Mouse (Mus musculus): ENCODE results near the gene Tnpo1. TPM values are rescaled to one million over a fixed set of nuclear protein-coding genes. Genes with fewer than 3 reads are reported as not detected.

The Tnpo1 gene
- 24.3 and 24.5 TPM in 2 replicates for polyA plus RNA-seq (2015; fragmentation: Nextera tagmentation; extraction: Ambion mirVana)

DNA sequence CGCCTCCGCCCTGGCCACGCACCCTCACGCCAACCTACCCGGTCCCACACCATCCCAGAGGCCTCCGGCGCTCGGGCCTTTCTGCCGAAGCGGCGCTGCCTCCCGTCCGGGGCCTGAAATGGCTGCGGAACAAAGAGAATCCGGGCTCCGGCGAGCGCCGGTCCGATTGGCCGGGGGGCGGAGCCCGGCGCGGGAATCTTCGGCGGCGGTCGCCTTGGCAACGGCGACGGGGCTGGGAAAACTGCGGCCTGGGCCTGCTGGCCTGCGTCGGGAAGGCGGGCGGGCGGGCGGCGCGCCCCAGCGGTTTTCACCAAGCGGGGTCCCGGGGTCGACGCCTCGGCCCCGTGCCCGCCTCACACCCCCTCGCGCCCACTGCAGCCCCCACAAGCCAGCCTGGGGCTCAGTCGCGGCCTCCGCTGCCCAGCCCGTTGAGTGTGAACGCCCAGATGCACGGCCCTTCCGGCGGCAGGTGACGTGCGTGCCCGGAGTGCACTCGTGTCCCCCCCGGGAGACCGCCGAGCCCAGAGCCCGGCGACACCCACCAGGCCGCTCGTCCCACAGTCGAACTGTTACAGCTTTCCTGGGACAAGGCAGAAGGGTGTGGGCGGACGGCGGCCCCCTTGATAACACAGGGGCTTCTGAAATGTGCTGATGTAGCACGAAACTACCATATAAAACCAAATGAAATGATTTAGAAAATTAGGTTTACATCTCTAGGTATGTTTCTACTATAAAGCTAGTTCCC lies at the start of gene Tnpo1:
TSS of gene Tnpo1 (minus strand) at position 172 of the 745 bp plus-strand sequence.
- no peak for TF ChIP-seq CTCF (IDR thresholded peaks at IDR 0.05; ENCODE audit: low read depth)
- Histone ChIP-seq H3K9me3 (ENCODE audit: control insufficient read depth) (no peaks in the 10 kb centered on the region), H3K4me1 (replicated peaks; ENCODE audit: control insufficient read depth, insufficient read depth, low read length) (no peaks in the 10 kb centered on the region), H3K4me3 (ENCODE audit: low read depth, low read length) (peak within 1 kb of the TSS; percentile 100), H3K36me3 (ENCODE audit: control insufficient read depth, insufficient read depth) (no peaks in the 10 kb centered on the region), H3K4me2 (replicated peaks; ENCODE audit: low read depth) (peak within 1 kb of the TSS; percentile 76), H3K9ac (ENCODE audit: low read depth, low read length) (peak within 1 kb of the TSS; percentile 100), H3K27ac (ENCODE audit: low read depth, low read length) (peak within 1 kb of the TSS; percentile 100), H3K27me3 (replicated peaks; ENCODE audit: control insufficient read depth, insufficient read depth, low read length) (no peaks in the 10 kb centered on the region)
- ATAC-seq = peak; percentile 92
- WGBS = under 1% methylated on average over 73 of the region's 75 CpGs

DNA sequence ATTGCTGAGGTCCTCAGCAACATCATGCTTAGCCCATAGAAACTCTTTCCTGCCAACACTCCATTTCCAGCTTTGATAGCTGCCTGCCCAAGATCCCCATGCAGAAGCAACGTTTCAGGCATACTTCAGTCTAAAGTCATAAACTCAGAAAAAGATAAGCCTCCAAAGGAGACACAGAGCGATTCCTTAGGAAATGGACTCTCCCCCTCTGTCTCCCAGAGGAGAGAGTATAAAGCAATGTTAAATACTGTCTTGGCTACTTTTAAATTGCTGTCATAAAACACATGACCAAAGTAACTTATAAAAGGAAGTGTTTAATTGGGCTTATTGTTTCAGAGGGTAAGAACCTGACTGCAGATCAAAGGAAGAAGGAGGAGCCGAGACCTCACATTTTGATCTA lies 45.9 kb upstream of the Tnpo1 start:
- H3K4me2 ChIP-seq (replicated peaks; ENCODE audit: low read depth) = no peak overlapping the region
- peak; percentile 76 for ATAC-seq
- WGBS = 34% methylated on average over 3 of the region's 3 CpGs
- TF ChIP-seq CTCF (IDR thresholded peaks at IDR 0.05; ENCODE audit: low read depth) = no peak
- no peaks in the 10 kb centered on the region for H3K36me3 ChIP-seq (ENCODE audit: control insufficient read depth, insufficient read depth)
- no peak overlapping the region for H3K9ac ChIP-seq (ENCODE audit: low read depth, low read length)
- H3K27ac ChIP-seq (ENCODE audit: low read depth, low read length) = no peak overlapping the region
- H3K4me1 ChIP-seq (replicated peaks; ENCODE audit: control insufficient read depth, insufficient read depth, low read length) = 0 out of 2 replicates have a peak, but pooled peaks cover 5% of the 10 kb centered on the region
- H3K27me3 ChIP-seq (replicated peaks; ENCODE audit: control insufficient read depth, insufficient read depth, low read length) = no peaks in the 10 kb centered on the region
- H3K9me3 ChIP-seq (ENCODE audit: control insufficient read depth) = no peaks in the 10 kb centered on the region
- H3K4me3 ChIP-seq (ENCODE audit: low read depth, low read length) = no peak overlapping the region

DNA sequence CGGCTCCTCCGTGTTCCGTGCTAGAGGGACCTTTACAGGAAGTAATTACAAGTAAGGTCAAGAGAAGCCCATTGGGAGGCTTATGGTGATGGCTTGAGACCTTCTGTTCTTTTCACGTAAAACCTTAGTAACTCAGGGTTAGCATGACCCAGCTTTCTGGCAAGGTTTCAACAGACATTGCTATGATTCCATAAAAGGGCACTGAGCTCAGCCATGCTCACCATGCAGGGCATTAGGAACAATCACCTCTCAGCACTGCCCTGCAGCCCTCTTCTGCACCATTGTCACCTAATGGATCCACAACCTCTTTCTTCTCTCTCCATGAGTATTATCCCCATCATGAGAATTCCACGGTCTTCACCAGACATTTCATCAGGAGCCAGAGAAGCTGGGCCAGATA lies 45.5 kb upstream of the Tnpo1 start:
- no peak overlapping the region for H3K27ac ChIP-seq (ENCODE audit: low read depth, low read length)
- no peak for TF ChIP-seq CTCF (IDR thresholded peaks at IDR 0.05; ENCODE audit: low read depth)
- no peaks in the 10 kb centered on the region for H3K27me3 ChIP-seq (replicated peaks; ENCODE audit: control insufficient read depth, insufficient read depth, low read length)
- no peaks in the 10 kb centered on the region for H3K36me3 ChIP-seq (ENCODE audit: control insufficient read depth, insufficient read depth)
- ATAC-seq = no peak
- no peaks in the 10 kb centered on the region for H3K9me3 ChIP-seq (ENCODE audit: control insufficient read depth)
- H3K9ac ChIP-seq (ENCODE audit: low read depth, low read length) = no peak overlapping the region
- H3K4me3 ChIP-seq (ENCODE audit: low read depth, low read length) = no peak overlapping the region
- H3K4me1 ChIP-seq (replicated peaks; ENCODE audit: control insufficient read depth, insufficient read depth, low read length) = 0 out of 2 replicates have a peak, but pooled peaks cover 5% of the 10 kb centered on the region
- WGBS = 64% methylated on average over 5 of the region's 5 CpGs
- H3K4me2 ChIP-seq (replicated peaks; ENCODE audit: low read depth) = no peak overlapping the region

DNA sequence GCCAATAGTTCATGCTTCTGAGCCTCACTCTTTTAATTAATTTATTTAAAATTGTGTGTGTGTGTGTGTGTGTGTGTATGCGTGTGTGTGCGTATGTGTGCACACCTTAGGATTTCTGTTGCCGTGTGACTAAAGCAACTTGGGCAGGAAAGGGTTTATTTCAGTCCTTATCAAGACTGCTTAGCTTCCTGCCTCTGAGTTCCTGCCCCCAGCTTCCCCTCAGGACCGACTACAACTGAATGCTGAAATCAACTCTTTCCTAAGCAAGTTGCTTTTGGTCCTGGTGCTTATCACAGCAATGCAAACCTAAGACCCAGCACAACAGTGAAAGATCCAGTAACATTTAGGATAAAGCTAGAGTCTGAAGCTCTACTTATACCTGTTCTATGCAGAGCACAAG lies 42.3 kb upstream of the Tnpo1 start:
- Histone ChIP-seq H3K4me2 (replicated peaks; ENCODE audit: low read depth) (no peak overlapping the region), H3K9ac (ENCODE audit: low read depth, low read length) (no peak overlapping the region), H3K36me3 (ENCODE audit: control insufficient read depth, insufficient read depth) (no peaks in the 10 kb centered on the region), H3K27ac (ENCODE audit: low read depth, low read length) (no peak overlapping the region), H3K9me3 (ENCODE audit: control insufficient read depth) (no peaks in the 10 kb centered on the region), H3K4me3 (ENCODE audit: low read depth, low read length) (no peak overlapping the region), H3K4me1 (replicated peaks; ENCODE audit: control insufficient read depth, insufficient read depth, low read length) (0 out of 2 replicates have a peak, but pooled peaks cover 5% of the 10 kb centered on the region), H3K27me3 (replicated peaks; ENCODE audit: control insufficient read depth, insufficient read depth, low read length) (no peaks in the 10 kb centered on the region)
- WGBS = 65% methylated on average over 4 of the region's 4 CpGs
- TF ChIP-seq CTCF (IDR thresholded peaks at IDR 0.05; ENCODE audit: low read depth) = no peak
- ATAC-seq = no peak

DNA sequence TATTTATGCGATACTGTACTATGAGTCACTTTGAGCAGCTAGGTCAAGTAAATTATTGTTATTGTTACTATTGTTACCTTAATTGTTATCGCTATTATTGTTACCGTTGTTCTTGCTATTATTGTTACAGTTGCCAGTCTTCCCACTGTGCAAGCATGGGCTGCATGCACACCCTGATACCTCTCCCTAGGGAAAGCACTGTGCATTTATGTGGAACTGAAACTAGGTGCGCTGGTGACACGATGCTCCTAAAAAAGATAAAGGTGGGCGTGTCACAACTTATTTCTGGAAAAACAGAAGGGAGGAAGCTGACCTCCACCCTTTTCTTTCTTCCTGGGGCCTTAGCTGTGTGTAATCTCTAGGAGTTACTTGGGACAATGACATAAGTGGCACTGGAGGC lies 41.8 kb upstream of the Tnpo1 start:
- H3K4me1 ChIP-seq (replicated peaks; ENCODE audit: control insufficient read depth, insufficient read depth, low read length) = 0 out of 2 replicates have a peak, but pooled peaks cover 5% of the 10 kb centered on the region
- no peaks in the 10 kb centered on the region for H3K9me3 ChIP-seq (ENCODE audit: control insufficient read depth)
- no peak overlapping the region for H3K27ac ChIP-seq (ENCODE audit: low read depth, low read length)
- no peaks in the 10 kb centered on the region for H3K36me3 ChIP-seq (ENCODE audit: control insufficient read depth, insufficient read depth)
- WGBS = 69% methylated on average over 6 of the region's 6 CpGs
- H3K4me3 ChIP-seq (ENCODE audit: low read depth, low read length) = no peak overlapping the region
- no peak overlapping the region for H3K9ac ChIP-seq (ENCODE audit: low read depth, low read length)
- H3K4me2 ChIP-seq (replicated peaks; ENCODE audit: low read depth) = no peak overlapping the region
- no peak for ATAC-seq
- TF ChIP-seq CTCF (IDR thresholded peaks at IDR 0.05; ENCODE audit: low read depth) = no peak
- no peaks in the 10 kb centered on the region for H3K27me3 ChIP-seq (replicated peaks; ENCODE audit: control insufficient read depth, insufficient read depth, low read length)

DNA sequence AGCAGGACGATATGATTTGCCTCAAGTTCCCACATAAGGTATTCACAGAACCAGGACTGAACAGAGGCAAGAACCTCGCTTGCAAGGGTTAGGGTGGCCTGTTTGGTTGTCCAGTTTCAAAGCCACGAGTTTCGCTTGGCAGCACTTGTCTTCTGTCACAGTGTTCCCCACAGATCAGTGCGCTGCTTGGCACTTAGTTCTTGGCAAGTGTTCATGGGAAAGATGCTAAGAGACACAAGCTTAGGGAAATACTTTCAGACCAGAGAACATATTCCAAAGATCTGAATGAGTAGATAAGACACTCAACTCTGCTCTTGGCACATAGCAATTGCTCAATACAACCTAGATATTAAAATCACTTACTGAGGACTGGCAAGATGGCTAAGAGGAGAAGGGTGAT lies 40.4 kb upstream of the Tnpo1 start:
- no peak for ATAC-seq
- 89% methylated on average over 5 of the region's 5 CpGs for WGBS
- Histone ChIP-seq H3K27me3 (replicated peaks; ENCODE audit: control insufficient read depth, insufficient read depth, low read length) (no peaks in the 10 kb centered on the region), H3K4me1 (replicated peaks; ENCODE audit: control insufficient read depth, insufficient read depth, low read length) (0 out of 2 replicates have a peak, but pooled peaks cover 4% of the 10 kb centered on the region), H3K4me3 (ENCODE audit: low read depth, low read length) (no peak overlapping the region), H3K9ac (ENCODE audit: low read depth, low read length) (no peak overlapping the region), H3K9me3 (ENCODE audit: control insufficient read depth) (no peaks in the 10 kb centered on the region), H3K4me2 (replicated peaks; ENCODE audit: low read depth) (no peak overlapping the region), H3K36me3 (ENCODE audit: control insufficient read depth, insufficient read depth) (no peaks in the 10 kb centered on the region), H3K27ac (ENCODE audit: low read depth, low read length) (no peak overlapping the region)
- no peak for TF ChIP-seq CTCF (IDR thresholded peaks at IDR 0.05; ENCODE audit: low read depth)
